Mouse (Mus musculus) liver, adult (tissue): Measurements from ENCODE around the gene Tdrd12.

ENCODE experiments used
- GATA4 ChIP-seq: IDR thresholded peaks from 2 replicates; pipeline ENCODE4 v1.6.1; 2014; ENCODE audit warnings: mild to moderate bottlenecking, low read length; ENCODE audit not compliant: insufficient replicate concordance

The Tdrd12 gene

GRCm38 (mm10) chr7:35476457-35476856 is 61.1 kb downstream of the Tdrd12 start:
- no peak for TF ChIP-seq GATA4

- TF ChIP-seq GATA4: no peak
Observed at GRCm38 (mm10) chr7:35470794-35471193, 66.8 kb downstream of the Tdrd12 start.

GRCm38 (mm10) chr7:35467856-35468255 is 69.7 kb downstream of the Tdrd12 start:
- no peak for TF ChIP-seq GATA4

- no peak for TF ChIP-seq GATA4
Observed at GRCm38 (mm10) chr7:35465027-35465426, 72.5 kb downstream of the Tdrd12 start.

GRCm38 (mm10) chr7:35460971-35461370 is 76.6 kb downstream of the Tdrd12 start:
- TF ChIP-seq GATA4: no peak

- TF ChIP-seq GATA4: no peak
Observed at GRCm38 (mm10) chr7:35456091-35456814, 81.3 kb downstream of the Tdrd12 start.

- no peak for TF ChIP-seq GATA4
Observed at GRCm38 (mm10) chr7:35448867-35449266, 88.7 kb downstream of the Tdrd12 start.

GRCm38 (mm10) chr7:35447996-35448846 is 89.3 kb downstream of the Tdrd12 start, which contains the start of gene Slc7a9:
TSS of gene Slc7a9 (plus strand) at chr7:35448796.
- no peak for TF ChIP-seq GATA4

GRCm38 (mm10) chr7:35447501-35447900 is 90.0 kb downstream of the Tdrd12 start:
- TF ChIP-seq GATA4: no peak

GRCm38 (mm10) chr7:35435266-35435665 is 102.3 kb downstream of the Tdrd12 start:
- no peak for TF ChIP-seq GATA4

- TF ChIP-seq GATA4: no peak
Observed at GRCm38 (mm10) chr7:35428146-35428545, 109.4 kb downstream of the Tdrd12 start.

GRCm38 (mm10) chr7:35423071-35423470 is 114.5 kb downstream of the Tdrd12 start:
- no peak for TF ChIP-seq GATA4
